Mouse (Mus musculus) CH12.LX (cell line): ENCODE data around the gene Trip12.

Experiments used
- CTCF ChIP-seq, 2 experiments: IDR thresholded peaks in 1 of 2; conservative IDR thresholded peaks in 1 of 2; 2 replicates each; pipeline ENCODE4 v1.5.1; 2011 to 2012; ENCODE audit warnings: low read depth in 2 of 2, low read length in 2 of 2, improper control_type of control experiment in 1 of 2, inconsistent platforms in 1 of 2, mild to moderate bottlenecking in 1 of 2, moderate library complexity in 1 of 2
- EP300 ChIP-seq: IDR thresholded peaks from 2 replicates; pipeline ENCODE4 v1.6.1; 2011; ENCODE audit warnings: low read length, improper control_type of control experiment
- MYC ChIP-seq: IDR thresholded peaks from 2 replicates; pipeline ENCODE4 v1.6.1; 2011; ENCODE audit warnings: low read depth, mild to moderate bottlenecking, improper control_type of control experiment, low read length
- NRF1 ChIP-seq: IDR thresholded peaks from 2 replicates; pipeline ENCODE4 v1.6.1; 2014; ENCODE audit warnings: low read depth, mild to moderate bottlenecking, inconsistent platforms, low read length, improper control_type of control experiment, moderate library complexity
- POLR2A ChIP-seq: IDR thresholded peaks from 2 replicates; pipeline ENCODE4 v1.6.1; 2011; ENCODE audit warnings: low read depth, mild to moderate bottlenecking, improper control_type of control experiment, low read length
- POLR2AphosphoS2 ChIP-seq: IDR thresholded peaks from 2 replicates; pipeline ENCODE4 v1.6.1; 2011; ENCODE audit warnings: low read depth, low read length, improper control_type of control experiment
- ZNF384 ChIP-seq: IDR thresholded peaks from 2 replicates; pipeline ENCODE4 v1.6.1; 2012; ENCODE audit warnings: low read depth, low read length, improper control_type of control experiment, inconsistent platforms

GRCm38 (mm10) chr1:84849804-84850203, 9.5 kb upstream of the Trip12 start:
- no peak for TF ChIP-seq ZNF384
- no peak for TF ChIP-seq POLR2AphosphoS2
- TF ChIP-seq CTCF (conservative IDR thresholded peaks at IDR 0.05 in 1 of 2, IDR thresholded peaks at IDR 0.05 in 1 of 2; ENCODE audit: low read depth in 2 of 2, low read length in 2 of 2) = no peak
- TF ChIP-seq POLR2A = no peak
- TF ChIP-seq EP300 = no peak
- no peak for TF ChIP-seq NRF1
- no peak for TF ChIP-seq MYC
